ENCODE assay signal across 7 mouse cellular contexts in the genomic region with DNA sequence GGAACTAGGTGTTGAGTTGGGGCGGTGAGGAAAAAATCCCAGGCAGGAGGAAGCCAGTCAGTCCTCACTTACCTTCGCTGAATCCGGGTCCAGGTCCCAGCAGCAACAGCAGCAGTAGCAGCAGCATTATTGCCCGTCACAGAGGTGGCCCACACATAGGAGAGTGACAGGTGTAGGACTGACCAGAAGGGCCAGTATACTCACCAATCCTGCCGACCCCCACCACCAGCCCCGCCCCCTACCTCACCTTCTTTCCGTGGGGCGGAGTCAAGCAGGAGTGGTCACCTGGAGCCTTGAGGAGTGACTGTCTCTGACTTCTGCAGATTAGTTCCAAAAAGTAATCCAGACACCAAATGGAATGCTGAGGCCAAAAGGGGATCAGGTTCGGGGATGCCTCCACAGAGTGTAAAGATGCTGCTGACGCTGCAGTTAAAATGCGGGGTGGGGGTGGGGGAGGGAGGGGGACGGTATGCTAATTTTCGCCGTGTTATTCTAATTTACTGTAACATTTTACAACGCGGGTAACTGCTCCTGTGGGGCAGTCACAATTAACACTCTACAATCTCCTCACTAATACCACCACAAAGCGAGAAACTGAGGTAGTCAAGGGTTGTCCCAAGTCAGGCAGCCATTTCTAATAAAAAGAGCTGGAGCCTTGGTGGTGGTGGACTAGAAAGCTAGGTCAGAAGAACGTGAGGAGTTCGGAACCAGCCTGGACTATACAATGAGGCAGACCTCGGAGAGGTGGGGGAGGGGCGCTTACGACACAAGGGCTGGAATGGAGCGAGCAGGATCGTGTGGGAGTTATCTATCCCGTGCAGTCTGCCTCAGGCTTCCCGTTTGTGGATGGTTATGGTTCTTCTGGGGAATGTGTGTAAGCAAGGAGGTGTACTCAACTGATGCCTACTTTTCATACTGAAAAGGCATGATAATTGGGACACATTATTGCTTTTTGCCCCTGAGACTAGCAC. TPM values are rescaled to one million over a fixed set of nuclear protein-coding genes. Genes with fewer than 3 reads are reported as not detected.
DNase-seq lines count a peak whose midpoint lies in the region; ATAC-seq lines count a peak whose summit lies in the region.

TSS of gene Pla2g10 (minus strand) at position 699 of the 971 bp plus-strand sequence.

- peak; percentile 21 for DNase-seq in right cerebral cortex, postnatal 4 days
- no peak for DNase-seq in right cerebral cortex, postnatal 14 days
- no peak for DNase-seq in urinary bladder, postnatal 14 days (ENCODE audit: low spot score)
- no peak for DNase-seq in gastrocnemius, postnatal 4 days (ENCODE audit: low spot score in 2 of 2)
- DNase-seq in ovary, postnatal 10 days (ENCODE audit: low spot score): no peak

- no peaks in the 10 kb centered on the region for H3K9me3 ChIP-seq in liver, embryonic 16.5 days (replicated peaks; ENCODE audit: control insufficient read depth, low read length)

- H3K4me1 ChIP-seq in liver, embryonic 16.5 days (ENCODE audit: control insufficient read depth, low read depth, low read length): peaks cover 4% of the 10 kb centered on the region; the same call in 1 of the 2 replicates

- 0 out of 2 replicates have a peak, but pooled peaks have one; percentile 23 for ATAC-seq in granulocyte monocyte progenitor cell, adult 5-6 weeks (replicated peaks; ENCODE audit: poor library complexity, severe bottlenecking)
- ATAC-seq in liver, embryonic 16.5 days (ENCODE audit: low read depth): no peak

- peak within 1 kb of the TSS; percentile 24 for H3K4me3 ChIP-seq in liver, embryonic 16.5 days (ENCODE audit: low read depth, low read length)

- 11% methylated on average over 26 of the region's 26 CpGs for WGBS in liver, embryonic 16.5 days (ENCODE audit: insufficient replicate concordance)

- no peak within 1 kb of the TSS for H3K27ac ChIP-seq in liver, embryonic 16.5 days (ENCODE audit: low read length)

- H3K9ac ChIP-seq in liver, embryonic 16.5 days (ENCODE audit: low read depth, low read length): no peak within 1 kb of the TSS

- no peaks in the 10 kb centered on the region for H3K36me3 ChIP-seq in liver, embryonic 16.5 days (ENCODE audit: control insufficient read depth, insufficient read depth)

- no peaks in the 10 kb centered on the region; the same call in 1 of the 2 replicates for H3K27me3 ChIP-seq in liver, embryonic 16.5 days (ENCODE audit: control insufficient read depth, insufficient read depth, low read depth, low read length)

- H3K4me2 ChIP-seq in liver, embryonic 16.5 days (ENCODE audit: low read depth, low read length): peak within 1 kb of the TSS; percentile 46

RNA-seq across cellular contexts. Expression of gene Pla2g10, which starts in this region (rescaled TPM):
- total RNA-seq in granulocyte monocyte progenitor cell, adult 5-6 weeks (2014; fragmentation: Nextera tagmentation): not detected in 2 replicates
- total RNA-seq in granulocyte monocyte progenitor cell, adult 5-6 weeks (2017): not detected in 2 replicates
- 0.08 TPM in 1 of 2 replicates, not detected in the other for polyA plus RNA-seq in liver, embryonic 16.5 days (2015; fragmentation: Nextera tagmentation; extraction: Ambion mirVana)
- not detected for total RNA-seq in gastrocnemius, postnatal 4 days (2021)

Comparison
In these comparisons a context has a peak if more than half of its experiments do, and no peak if none do; other contexts are left out.
1. Peak in ATAC-seq in granulocyte monocyte progenitor cell, adult 5-6 weeks; RNA of the gene not detected or under 1 TPM.